8 mouse cellular contexts compared by ENCODE assay signal in genomic region chr4:116986400-116987121, GRCm38 (mm10). TPM values are rescaled to one million over a fixed set of nuclear protein-coding genes. Genes with fewer than 3 reads are reported as not detected.
DNase-seq lines count a peak whose midpoint lies in the region; ATAC-seq and TF ChIP-seq lines count a peak whose summit lies in the region.

No protein-coding gene starts in this region.

- TF ChIP-seq POLR2A in bone marrow, adult 2 months (IDR thresholded peaks at IDR 0.05; ENCODE audit: borderline replicate concordance, control insufficient read depth, low read depth, low read length), result no peak

- peak; percentile 85 for ATAC-seq in erythroblast, adult 5-6 weeks (replicated peaks; ENCODE audit: low FRiP score, poor library complexity, severe bottlenecking)
- peak; percentile 73; the same call in 1 of the 2 replicates for ATAC-seq in neural tube, embryonic 14.5 days (ENCODE audit: low read depth)

- intact Hi-C loops in heart, postnatal 14 days (cut with DNase I), result loop anchor here (5.0 kb wide), 1 partner anchor 109 kb away; the partner anchor contains the start of gene Zswim5

- no peaks in the 10 kb centered on the region for H3K4me1 ChIP-seq in bone marrow, adult 2 months (ENCODE audit: control insufficient read depth, insufficient read depth, low read length)
- H3K4me1 ChIP-seq in neural tube, embryonic 14.5 days (ENCODE audit: control insufficient read depth, insufficient read depth, low read length), result no peaks in the 10 kb centered on the region

- peak; percentile 80 for TF ChIP-seq CTCF in bone marrow, adult 2 months (IDR thresholded peaks at IDR 0.05; ENCODE audit: control insufficient read depth, insufficient read depth, low read length)

- DNase-seq in CD4-positive, CD25-positive, alpha-beta regulatory T cell, adult 2 months (ENCODE audit: low read depth, low spot score), result peak; percentile 73
- DNase-seq in heart, postnatal 14 days, result peak; percentile 66 to 79
- peak; percentile 52 for DNase-seq in large intestine, adult 2 months (ENCODE audit: low read depth, low spot score)
- peak; percentile 76 to 82 for DNase-seq in lung, adult 18-20 months
- DNase-seq in testis, postnatal 14 days (ENCODE audit: low spot score), result peak; percentile 61

- no peaks in the 10 kb centered on the region for H3K27me3 ChIP-seq in neural tube, embryonic 14.5 days (ENCODE audit: control insufficient read depth, insufficient read depth, low read length)

- H3K4me2 ChIP-seq in neural tube, embryonic 14.5 days (ENCODE audit: low read depth, low read length), result no peak overlapping the region

- H3K36me3 ChIP-seq in neural tube, embryonic 14.5 days (ENCODE audit: control insufficient read depth, insufficient read depth, low read length), result peaks cover 24% of the 10 kb centered on the region; the same call in 1 of the 2 replicates

- no peaks in the 10 kb centered on the region for H3K9me3 ChIP-seq in neural tube, embryonic 14.5 days (ENCODE audit: control insufficient read depth, low read length)

- H3K27ac ChIP-seq in bone marrow, adult 2 months (ENCODE audit: control insufficient read depth, insufficient read depth, low read depth, low read length, poor library complexity), result no peak overlapping the region
- H3K27ac ChIP-seq in neural tube, embryonic 14.5 days (ENCODE audit: low read depth, low read length), result no peak overlapping the region

- no peak overlapping the region for H3K4me3 ChIP-seq in bone marrow, adult 2 months (replicated peaks; ENCODE audit: control insufficient read depth, low read depth, low read length)
- H3K4me3 ChIP-seq in neural tube, embryonic 14.5 days (ENCODE audit: low read depth, low read length), result no peak overlapping the region

- no peak overlapping the region for H3K9ac ChIP-seq in neural tube, embryonic 14.5 days (replicated peaks; ENCODE audit: low read depth, low read length)

- WGBS in bone marrow, adult 2 months, result 50% methylated on average over 17 of the region's 17 CpGs
- 45% methylated on average over 17 of the region's 17 CpGs for WGBS in large intestine, adult 2 months
- 64% methylated on average over 17 of the region's 17 CpGs for WGBS in neural tube, embryonic 14.5 days

RNA-seq across cellular contexts. Expression of gene Urod, which starts 7.7 kb away (rescaled TPM):
- polyA plus RNA-seq in bone marrow, adult 2 months (2011; ENCODE audit: insufficient read depth, insufficient read length, low replicate concordance, missing spikeins), result 442 and 477 TPM in 2 replicates
- total RNA-seq in erythroblast, adult 5-6 weeks (2015; ENCODE audit: low replicate concordance), result 731 and 769 TPM in 2 replicates
- 989 and 1,487 TPM in 2 replicates for total RNA-seq in erythroblast, adult 5-6 weeks (2017; ENCODE audit: low replicate concordance)
- 100 to 1,000 TPM in 1 of 2 experiments, 10 to 100 TPM in 1; 92.7 to 106 TPM for total RNA-seq in heart, postnatal 14 days (2021)
- 37.8 and 47.5 TPM in 2 replicates for polyA plus RNA-seq in large intestine, adult 2 months (2012; rRNA removed)
- 56.0 and 59.0 TPM in 2 replicates for polyA plus RNA-seq in neural tube, embryonic 14.5 days (2014; fragmentation: Nextera tagmentation; extraction: Ambion mirVana)

RNA-seq across cellular contexts. Expression of gene Hectd3, which starts 8.6 kb away (rescaled TPM):
- polyA plus RNA-seq in bone marrow, adult 2 months (2011; ENCODE audit: insufficient read depth, insufficient read length, low replicate concordance, missing spikeins), result 10.3 and 18.7 TPM in 2 replicates
- total RNA-seq in erythroblast, adult 5-6 weeks (2015; ENCODE audit: low replicate concordance), result 5.8 and 7.9 TPM in 2 replicates
- total RNA-seq in erythroblast, adult 5-6 weeks (2017; ENCODE audit: low replicate concordance), result 7.8 and 12.3 TPM in 2 replicates
- 10 to 100 TPM; 18.6 to 18.9 TPM for total RNA-seq in heart, postnatal 14 days (2021)
- 71.2 and 117 TPM in 2 replicates for polyA plus RNA-seq in large intestine, adult 2 months (2012; rRNA removed)
- polyA plus RNA-seq in neural tube, embryonic 14.5 days (2014; fragmentation: Nextera tagmentation; extraction: Ambion mirVana), result 19.3 and 22.6 TPM in 2 replicates

RNA-seq across cellular contexts. Expression of gene Eif2b3, which starts 32.6 kb away (rescaled TPM):
- 13.1 and 23.4 TPM in 2 replicates for polyA plus RNA-seq in bone marrow, adult 2 months (2011; ENCODE audit: insufficient read depth, insufficient read length, low replicate concordance, missing spikeins)
- total RNA-seq in erythroblast, adult 5-6 weeks (2015; ENCODE audit: low replicate concordance), result 11.9 and 20.1 TPM in 2 replicates
- 7.2 and 10.0 TPM in 2 replicates for total RNA-seq in erythroblast, adult 5-6 weeks (2017; ENCODE audit: low replicate concordance)
- 10 to 100 TPM; 14.9 to 15.5 TPM for total RNA-seq in heart, postnatal 14 days (2021)
- polyA plus RNA-seq in large intestine, adult 2 months (2012; rRNA removed), result 5.2 and 7.1 TPM in 2 replicates
- polyA plus RNA-seq in neural tube, embryonic 14.5 days (2014; fragmentation: Nextera tagmentation; extraction: Ambion mirVana), result 54.6 and 54.9 TPM in 2 replicates
